Mouse (Mus musculus): Measurements from ENCODE around the gene Lhfpl4. TPM values are rescaled to one million over a fixed set of nuclear protein-coding genes. Genes with fewer than 3 reads are reported as not detected.

Lhfpl4 gene
- polyA plus RNA-seq, 1 experiment from 2014 or later = 1.1 TPM

Other genes with a start within 250 kb of the Lhfpl4 start
- 2.5 TPM in 2 replicates for gene Srgap3, start 248.1 kb downstream of the Lhfpl4 start, polyA plus RNA-seq (2015; fragmentation: Nextera tagmentation; extraction: Ambion mirVana)
- 43.0 and 50.8 TPM in 2 replicates for gene Thumpd3, start 149.2 kb downstream of the Lhfpl4 start, polyA plus RNA-seq (2015; fragmentation: Nextera tagmentation; extraction: Ambion mirVana)
- gene Setd5, start 118.0 kb downstream of the Lhfpl4 start, polyA plus RNA-seq (2015; fragmentation: Nextera tagmentation; extraction: Ambion mirVana) = 69.5 and 77.2 TPM in 2 replicates
- 43.8 and 46.1 TPM in 2 replicates for gene Mtmr14, start 42.5 kb upstream of the Lhfpl4 start, polyA plus RNA-seq (2015; fragmentation: Nextera tagmentation; extraction: Ambion mirVana)
- gene Cpne9, start 86.9 kb upstream of the Lhfpl4 start, polyA plus RNA-seq (2015; fragmentation: Nextera tagmentation; extraction: Ambion mirVana) = 0.05 TPM in 1 of 2 replicates, not detected in the other
- gene Brpf1, start 111.8 kb upstream of the Lhfpl4 start, polyA plus RNA-seq (2015; fragmentation: Nextera tagmentation; extraction: Ambion mirVana) = 17.0 and 18.3 TPM in 2 replicates
- 16.5 and 17.7 TPM in 2 replicates for gene Ogg1, start 131.6 kb upstream of the Lhfpl4 start, polyA plus RNA-seq (2015; fragmentation: Nextera tagmentation; extraction: Ambion mirVana)
- 110 and 115 TPM in 2 replicates for gene Camk1, start 148.6 kb upstream of the Lhfpl4 start, polyA plus RNA-seq (2015; fragmentation: Nextera tagmentation; extraction: Ambion mirVana)
- gene Tada3, start 182.5 kb upstream of the Lhfpl4 start, polyA plus RNA-seq (2015; fragmentation: Nextera tagmentation; extraction: Ambion mirVana) = 53.1 and 54.6 TPM in 2 replicates
- gene Arpc4, start 182.7 kb upstream of the Lhfpl4 start, polyA plus RNA-seq (2015; fragmentation: Nextera tagmentation; extraction: Ambion mirVana) = 399 and 412 TPM in 2 replicates
- 3.0 and 3.9 TPM in 2 replicates for gene Ttll3, start 193.9 kb upstream of the Lhfpl4 start, polyA plus RNA-seq (2015; fragmentation: Nextera tagmentation; extraction: Ambion mirVana)
- gene Rpusd3, start 224.0 kb upstream of the Lhfpl4 start, polyA plus RNA-seq (2015; fragmentation: Nextera tagmentation; extraction: Ambion mirVana) = 19.1 and 20.9 TPM in 2 replicates
- gene Cidec, start 240.4 kb upstream of the Lhfpl4 start, polyA plus RNA-seq (2015; fragmentation: Nextera tagmentation; extraction: Ambion mirVana) = not detected in 2 replicates
- 77.1 and 82.8 TPM in 2 replicates for gene Jagn1, start 247.2 kb upstream of the Lhfpl4 start, polyA plus RNA-seq (2015; fragmentation: Nextera tagmentation; extraction: Ambion mirVana)